Mouse (Mus musculus) MEL (cell line): ENCODE data around the gene Zfp414.

Source experiments
- CHD2 ChIP-seq: IDR thresholded peaks from 2 replicates; pipeline ENCODE4 v1.6.1; 2011; ENCODE audit warnings: low read length, improper control_type of control experiment
- CTCF ChIP-seq, 3 experiments: IDR thresholded peaks in 2 of 3; conservative IDR thresholded peaks in 1 of 3; 2 replicates each; pipeline ENCODE4 v1.5.1; 2011 to 2012; ENCODE audit warnings: low read length in 3 of 3, low read depth in 2 of 3, mild to moderate bottlenecking in 2 of 3, improper control_type of control experiment in 1 of 3, inconsistent platforms in 1 of 3, mixed read lengths in 1 of 3, moderate library complexity in 1 of 3; ENCODE audit not compliant: control insufficient read depth in 1 of 3, insufficient read depth in 1 of 3, poor library complexity in 1 of 3, severe bottlenecking in 1 of 3
- E2F4 ChIP-seq: IDR thresholded peaks from 2 replicates; pipeline ENCODE4 v1.6.1; 2011; ENCODE audit warnings: low read depth, low read length, improper control_type of control experiment, borderline replicate concordance
- EP300 ChIP-seq, 2 experiments: IDR thresholded peaks; 2 replicates each; pipeline ENCODE4 v1.6.1; 2011; ENCODE audit warnings: improper control_type of control experiment in 2 of 2, low read length in 2 of 2, low read depth in 1 of 2, mild to moderate bottlenecking in 1 of 2
- MAFK ChIP-seq: IDR thresholded peaks from 2 replicates; pipeline ENCODE4 v1.6.1; 2011; ENCODE audit warnings: low read depth, mild to moderate bottlenecking, low read length, improper control_type of control experiment, borderline replicate concordance
- MAX ChIP-seq: IDR thresholded peaks from 2 replicates; pipeline ENCODE4 v1.6.1; 2011; ENCODE audit warnings: low read length, improper control_type of control experiment
- NELFE ChIP-seq: IDR thresholded peaks from 2 replicates; pipeline ENCODE4 v1.6.1; 2011; ENCODE audit warnings: low read depth, low read length, improper control_type of control experiment
- POLR2A ChIP-seq, 2 experiments: IDR thresholded peaks; 2 replicates each; pipeline ENCODE4 v1.6.1; 2011 to 2012; ENCODE audit warnings: low read length in 2 of 2, mild to moderate bottlenecking in 2 of 2, control low read depth in 1 of 2, improper control_type of control experiment in 1 of 2, low read depth in 1 of 2, moderate library complexity in 1 of 2; ENCODE audit not compliant: control insufficient read depth in 1 of 2, insufficient read depth in 1 of 2, poor library complexity in 1 of 2
- POLR2AphosphoS2 ChIP-seq: IDR thresholded peaks from 2 replicates; pipeline ENCODE4 v1.6.1; 2011; ENCODE audit warnings: low read length, improper control_type of control experiment
- POLR2AphosphoS5 ChIP-seq: IDR thresholded peaks from 2 replicates; pipeline ENCODE4 v1.6.1; 2012; ENCODE audit warnings: low read depth, borderline replicate concordance, mild to moderate bottlenecking, inconsistent platforms, low read length, moderate library complexity, mixed read lengths
- RAD21 ChIP-seq: IDR thresholded peaks from 2 replicates; pipeline ENCODE4 v1.6.1; 2011; ENCODE audit warnings: mild to moderate bottlenecking, low read depth, low read length, improper control_type of control experiment
- SMC3 ChIP-seq: IDR thresholded peaks from 2 replicates; pipeline ENCODE4 v1.6.1; 2011; ENCODE audit warnings: low read depth, low read length, improper control_type of control experiment
- TBP ChIP-seq: IDR thresholded peaks from 2 replicates; pipeline ENCODE4 v1.8.0; 2011; ENCODE audit warnings: low read depth, low read length, improper control_type of control experiment
- ZNF384 ChIP-seq: IDR thresholded peaks from 2 replicates; pipeline ENCODE4 v1.6.1; 2012; ENCODE audit warnings: low read depth, mild to moderate bottlenecking, inconsistent platforms, low read length, improper control_type of control experiment

DNA sequence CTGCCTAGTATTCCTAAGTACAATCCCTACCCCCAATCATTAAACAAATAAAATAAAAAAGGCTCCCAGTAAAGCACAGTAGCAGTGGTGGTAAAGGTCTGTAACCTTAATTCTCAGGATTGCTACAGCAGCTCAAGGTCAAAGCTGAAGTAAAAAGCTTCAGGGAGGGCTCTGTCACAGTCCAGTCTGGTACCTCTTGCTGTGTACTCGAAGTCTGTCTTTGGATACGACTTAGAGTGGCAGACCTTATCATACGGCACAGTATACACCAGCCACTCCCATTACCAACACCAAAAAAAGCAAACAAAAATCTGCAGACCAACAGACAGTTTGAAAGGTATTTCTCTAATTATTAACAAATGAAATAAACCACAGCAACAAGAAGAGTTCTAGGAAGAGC, 37.9 kb downstream of the Zfp414 start:
- TF ChIP-seq POLR2A (IDR thresholded peaks at IDR 0.05; ENCODE audit: control insufficient read depth in 1 of 2, insufficient read depth in 1 of 2, low read depth in 1 of 2, low read length in 2 of 2, poor library complexity in 1 of 2) = no peak
- TF ChIP-seq CTCF (IDR thresholded peaks at IDR 0.05 in 2 of 3, conservative IDR thresholded peaks at IDR 0.05 in 1 of 3; ENCODE audit: control insufficient read depth in 1 of 3, insufficient read depth in 1 of 3, low read depth in 2 of 3, low read length in 3 of 3, poor library complexity in 1 of 3, severe bottlenecking in 1 of 3) = no peak
- TF ChIP-seq NELFE = no peak
- TF ChIP-seq E2F4 = no peak
- no peak for TF ChIP-seq MAFK
- no peak for TF ChIP-seq RAD21
- TF ChIP-seq CHD2 = no peak
- TF ChIP-seq POLR2AphosphoS5 = no peak
- TF ChIP-seq MAX = no peak
- TF ChIP-seq POLR2AphosphoS2 = no peak
- no peak for TF ChIP-seq EP300 (IDR thresholded peaks at IDR 0.05; ENCODE audit: low read depth in 1 of 2, low read length in 2 of 2)
- TF ChIP-seq TBP = no peak
- TF ChIP-seq SMC3 = no peak
- TF ChIP-seq ZNF384 = no peak
